Mouse (Mus musculus) stomach, embryonic 14.5 days (tissue): ENCODE measurements around the gene Nsmce3. TPM values are rescaled to one million over a fixed set of nuclear protein-coding genes. Genes with fewer than 3 reads are reported as not detected.

Experiments used
- ATAC-seq: fragments of 200-750 bp; cut with Nextera tagmentation; 2 replicates; pipeline ENCODE4 v1.8.0; 2017; ENCODE audit warnings: low read depth, moderate TSS enrichment; ENCODE audit not compliant: insufficient number of reproducible peaks, insufficient read depth, low FRiP score
- H3K27ac ChIP-seq: fragments of 300-500 bp; sonication (generic); 2 replicates; pipeline ENCODE4 v1.5.1; 2014; ENCODE audit warnings: mild to moderate bottlenecking, low read length, moderate library complexity, mixed read lengths
- H3K27me3 ChIP-seq: fragments of 300-500 bp; sonication (generic); 2 replicates; pipeline ENCODE4 v1.6.1; 2014; ENCODE audit warnings: low read length, control low read depth, mixed read lengths; ENCODE audit not compliant: control insufficient read depth, insufficient read depth
- H3K36me3 ChIP-seq: fragments of 300-500 bp; sonication (generic); 2 replicates; pipeline ENCODE4 v1.6.1; 2014; ENCODE audit warnings: mild to moderate bottlenecking, control low read depth, low read length, moderate library complexity, mixed read lengths; ENCODE audit not compliant: control insufficient read depth, insufficient read depth
- H3K4me1 ChIP-seq: fragments of 300-500 bp; sonication (generic); 2 replicates; pipeline ENCODE4 v1.6.1; 2014; ENCODE audit warnings: low read length, control low read depth, mixed read lengths; ENCODE audit not compliant: control insufficient read depth, insufficient read depth
- H3K4me2 ChIP-seq: fragments of 300-500 bp; sonication (generic); replicated peaks from 2 replicates; pipeline ENCODE4 v1.6.1; 2014; ENCODE audit warnings: low read depth, low read length, control low read depth
- H3K4me3 ChIP-seq: fragments of 300-500 bp; sonication (generic); 2 replicates; pipeline ENCODE4 v1.5.1; 2014; ENCODE audit warnings: low read depth, low read length, control low read depth
- H3K9ac ChIP-seq: fragments of 300-500 bp; sonication (generic); replicated peaks from 2 replicates; pipeline ENCODE4 v1.6.1; 2014; ENCODE audit warnings: low read depth, mild to moderate bottlenecking, control low read depth, low read length, moderate library complexity, mixed read lengths
- H3K9me3 ChIP-seq: fragments of 300-500 bp; sonication (generic); 2 replicates; pipeline ENCODE4 v1.6.1; 2016; ENCODE audit warnings: low read depth, low read length, control low read depth; ENCODE audit not compliant: control insufficient read depth
- WGBS: fragments of 180-500 bp; shearing (Covaris S2); extraction: QIAGEN DNeasy Blood & Tissue Kit; methylation state at CpG from one replicate; pipeline ENCODE4 v1.1.7; 2014; 5-methylcytosine and 5-hydroxymethylcytosine counted together
- polyA plus RNA-seq: library from polyadenylated mRNA; unstranded; fragments of >200 nt; fragmentation: Nextera tagmentation; extraction: Ambion mirVana; gene quantifications from 2 replicates; pipeline ENCODE4 v1.2.1, GENCODE M21; 2014

Gene Nsmce3
- polyA plus RNA-seq, 1 experiment from 2014 or later = 12.8 TPM

- Histone ChIP-seq H3K4me2 (no peak overlapping the region), H3K4me1 (0 out of 2 replicates have a peak, but pooled peaks cover 3% of the 10 kb centered on the region), H3K27me3 (no peaks in the 10 kb centered on the region), H3K9me3 (no peaks in the 10 kb centered on the region), H3K4me3 (no peak overlapping the region), H3K27ac (no peak overlapping the region), H3K36me3 (no peaks in the 10 kb centered on the region), H3K9ac (no peak overlapping the region)
- WGBS = 79% methylated on average over 2 of the region's 2 CpGs
- ATAC-seq = no peak
Measured at GRCm38 (mm10) chr7:64900249-64900648, 27.5 kb upstream of the Nsmce3 start.

- Histone ChIP-seq H3K4me2 (no peak overlapping the region), H3K27ac (no peak overlapping the region), H3K36me3 (no peaks in the 10 kb centered on the region), H3K27me3 (no peaks in the 10 kb centered on the region), H3K4me1 (0 out of 2 replicates have a peak, but pooled peaks cover 3% of the 10 kb centered on the region), H3K4me3 (no peak overlapping the region), H3K9ac (no peak overlapping the region), H3K9me3 (no peaks in the 10 kb centered on the region)
- no peak for ATAC-seq
- 88% methylated on average over 6 of the region's 6 CpGs for WGBS
Measured at GRCm38 (mm10) chr7:64896587-64896986, 23.8 kb upstream of the Nsmce3 start.

GRCm38 (mm10) chr7:64895685-64896101, 22.9 kb upstream of the Nsmce3 start:
- H3K4me2 ChIP-seq = no peak overlapping the region
- ATAC-seq = peak; percentile 70; the same call in 1 of the 2 replicates
- WGBS = 20% methylated on average over 5 of the region's 5 CpGs

GRCm38 (mm10) chr7:64891139-64891538, 18.3 kb upstream of the Nsmce3 start:
- H3K36me3 ChIP-seq = no peaks in the 10 kb centered on the region
- no peak for ATAC-seq
- H3K27me3 ChIP-seq = no peaks in the 10 kb centered on the region
- no peaks in the 10 kb centered on the region for H3K9me3 ChIP-seq
- H3K4me3 ChIP-seq = no peak overlapping the region
- H3K4me2 ChIP-seq = no peak overlapping the region
- H3K27ac ChIP-seq = no peak overlapping the region
- 0 out of 2 replicates have a peak, but pooled peaks cover 2% of the 10 kb centered on the region for H3K4me1 ChIP-seq
- 65% methylated on average over 3 of the region's 3 CpGs for WGBS
- H3K9ac ChIP-seq = no peak overlapping the region

More at GRCm38 (mm10) chr7:64895685-64896101, 22.9 kb upstream of the Nsmce3 start:
- Histone ChIP-seq H3K4me1 (0 out of 2 replicates have a peak, but pooled peaks cover 3% of the 10 kb centered on the region), H3K27ac (no peak overlapping the region), H3K27me3 (no peaks in the 10 kb centered on the region), H3K36me3 (no peaks in the 10 kb centered on the region), H3K4me3 (no peak overlapping the region), H3K9ac (no peak overlapping the region), H3K9me3 (no peaks in the 10 kb centered on the region)

- no peaks in the 10 kb centered on the region for H3K27me3 ChIP-seq
- H3K9me3 ChIP-seq = no peaks in the 10 kb centered on the region
- H3K27ac ChIP-seq = no peak overlapping the region
- 84% methylated on average over 9 of the region's 9 CpGs for WGBS
- no peaks in the 10 kb centered on the region for H3K4me1 ChIP-seq
- H3K9ac ChIP-seq = no peak overlapping the region
- no peak overlapping the region for H3K4me3 ChIP-seq
- no peak for ATAC-seq
- H3K36me3 ChIP-seq = no peaks in the 10 kb centered on the region
- no peak overlapping the region for H3K4me2 ChIP-seq
Measured at GRCm38 (mm10) chr7:64889919-64890318, 17.1 kb upstream of the Nsmce3 start.

- Histone ChIP-seq H3K4me2 (no peak overlapping the region), H3K36me3 (no peaks in the 10 kb centered on the region), H3K4me3 (no peak overlapping the region), H3K27ac (no peak overlapping the region), H3K4me1 (no peaks in the 10 kb centered on the region), H3K9me3 (no peaks in the 10 kb centered on the region), H3K27me3 (no peaks in the 10 kb centered on the region), H3K9ac (no peak overlapping the region)
- 71% methylated on average over 11 of the region's 11 CpGs for WGBS
- ATAC-seq = no peak
Measured at GRCm38 (mm10) chr7:64884187-64884862, 11.5 kb upstream of the Nsmce3 start.

- no peaks in the 10 kb centered on the region for H3K9me3 ChIP-seq
- 62% methylated on average over 6 of the region's 6 CpGs for WGBS
- H3K27ac ChIP-seq = no peak overlapping the region
- H3K9ac ChIP-seq = no peak overlapping the region
- H3K36me3 ChIP-seq = no peaks in the 10 kb centered on the region
- H3K4me2 ChIP-seq = no peak overlapping the region
- ATAC-seq = no peak
- H3K4me1 ChIP-seq = no peaks in the 10 kb centered on the region
- no peaks in the 10 kb centered on the region for H3K27me3 ChIP-seq
- H3K4me3 ChIP-seq = no peak overlapping the region
Measured at GRCm38 (mm10) chr7:64882243-64882642, 9.4 kb upstream of the Nsmce3 start.

GRCm38 (mm10) chr7:64881387-64881786, 8.6 kb upstream of the Nsmce3 start:
- Histone ChIP-seq H3K9ac (no peak overlapping the region), H3K9me3 (no peaks in the 10 kb centered on the region), H3K4me2 (no peak overlapping the region), H3K36me3 (no peaks in the 10 kb centered on the region), H3K27me3 (no peaks in the 10 kb centered on the region), H3K4me3 (no peak overlapping the region), H3K27ac (no peak overlapping the region), H3K4me1 (no peaks in the 10 kb centered on the region)
- WGBS = 69% methylated on average over 7 of the region's 7 CpGs
- ATAC-seq = no peak

- H3K27me3 ChIP-seq = no peaks in the 10 kb centered on the region
- no peak overlapping the region for H3K4me2 ChIP-seq
- no peak overlapping the region for H3K27ac ChIP-seq
- no peak overlapping the region for H3K9ac ChIP-seq
- no peaks in the 10 kb centered on the region for H3K36me3 ChIP-seq
- no peaks in the 10 kb centered on the region for H3K4me1 ChIP-seq
- H3K4me3 ChIP-seq = no peak overlapping the region
- no peak for ATAC-seq
- WGBS = 78% methylated on average over 5 of the region's 5 CpGs
- H3K9me3 ChIP-seq = no peaks in the 10 kb centered on the region
Measured at GRCm38 (mm10) chr7:64880415-64880814, 7.6 kb upstream of the Nsmce3 start.
